Mouse (Mus musculus) heart, embryonic 10.5 days (tissue): Measurements from ENCODE around the gene Rbfox1. TPM values are rescaled to one million over a fixed set of nuclear protein-coding genes. Genes with fewer than 3 reads are reported as not detected.

Experiments
- DNase-seq: peaks from one replicate; pipeline ENCODE4 v3.0.0-alpha.2; 2017; ENCODE audit warnings: low spot score
- H3K27ac ChIP-seq: fragments of 300-500 bp; sonication (generic); 2 replicates; pipeline ENCODE4 v1.5.1; 2016; ENCODE audit warnings: mild to moderate bottlenecking
- H3K27me3 ChIP-seq: fragments of 300-500 bp; sonication (generic); 2 replicates; pipeline ENCODE4 v1.6.1; 2016; ENCODE audit warnings: mild to moderate bottlenecking; ENCODE audit not compliant: poor library complexity, insufficient read depth, severe bottlenecking
- H3K36me3 ChIP-seq: fragments of 300-500 bp; sonication (generic); 2 replicates; pipeline ENCODE4 v1.6.1; 2016; ENCODE audit warnings: mild to moderate bottlenecking, moderate library complexity
- H3K4me1 ChIP-seq: fragments of 300-500 bp; sonication (generic); 2 replicates; pipeline ENCODE4 v1.6.1; 2016; ENCODE audit warnings: mild to moderate bottlenecking
- H3K4me3 ChIP-seq: fragments of 300-500 bp; sonication (generic); 2 replicates; pipeline ENCODE4 v1.5.1; 2016; ENCODE audit warnings: mild to moderate bottlenecking, moderate library complexity
- H3K9me3 ChIP-seq: fragments of 300-500 bp; sonication (generic); 2 replicates; pipeline ENCODE4 v1.6.1; 2016; ENCODE audit warnings: mild to moderate bottlenecking, moderate library complexity
- WGBS: fragments of 180-500 bp; shearing (Covaris S2); methylation state at CpG from one replicate; pipeline ENCODE4 v1.1.7; 2016; 5-methylcytosine and 5-hydroxymethylcytosine counted together
- polyA plus RNA-seq: library from polyadenylated mRNA; unstranded; fragments of >200 nt; fragmentation: Nextera tagmentation; extraction: Ambion mirVana; gene quantifications from 2 replicates; pipeline ENCODE4 v1.2.1, GENCODE M21; 2016

Rbfox1 gene
- polyA plus RNA-seq, 1 experiment from 2014 or later = 2.8 TPM

DNA sequence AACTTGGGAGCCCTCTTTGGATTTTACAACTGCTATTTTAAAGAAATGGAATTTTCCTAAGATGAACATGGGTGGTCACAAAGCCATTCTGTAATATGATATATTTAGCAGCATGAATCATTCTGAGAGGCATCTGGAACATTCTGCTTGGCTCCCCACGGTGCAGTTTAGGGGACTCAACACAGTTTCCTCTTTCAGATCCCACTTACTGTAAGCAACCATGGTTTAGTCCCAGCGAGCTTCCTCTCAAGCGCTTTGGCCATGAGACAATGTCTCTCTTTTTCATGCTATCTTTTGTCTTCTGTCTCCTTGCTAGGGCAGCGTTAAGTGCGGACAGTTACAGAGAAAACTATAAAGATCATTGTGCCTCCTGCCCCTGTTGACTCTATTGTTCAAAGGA lies 1394.4 kb downstream of the Rbfox1 start:
- no peaks in the 10 kb centered on the region for H3K4me1 ChIP-seq
- no peaks in the 10 kb centered on the region for H3K27me3 ChIP-seq
- no peak overlapping the region for H3K4me3 ChIP-seq
- no peaks in the 10 kb centered on the region for H3K9me3 ChIP-seq
- WGBS = 68% methylated on average over 5 of the region's 5 CpGs
- H3K36me3 ChIP-seq = no peaks in the 10 kb centered on the region
- no peak overlapping the region for H3K27ac ChIP-seq
- DNase-seq = no peak

- Histone ChIP-seq H3K4me1 (no peaks in the 10 kb centered on the region), H3K27me3 (no peaks in the 10 kb centered on the region), H3K36me3 (no peaks in the 10 kb centered on the region), H3K9me3 (no peaks in the 10 kb centered on the region), H3K4me3 (no peak overlapping the region), H3K27ac (no peak overlapping the region)
- no peak for DNase-seq
- 86% methylated on average over 7 of the region's 7 CpGs for WGBS
Measured at GRCm38 (mm10) chr16:7282257-7282656, 1397.1 kb downstream of the Rbfox1 start.

DNA sequence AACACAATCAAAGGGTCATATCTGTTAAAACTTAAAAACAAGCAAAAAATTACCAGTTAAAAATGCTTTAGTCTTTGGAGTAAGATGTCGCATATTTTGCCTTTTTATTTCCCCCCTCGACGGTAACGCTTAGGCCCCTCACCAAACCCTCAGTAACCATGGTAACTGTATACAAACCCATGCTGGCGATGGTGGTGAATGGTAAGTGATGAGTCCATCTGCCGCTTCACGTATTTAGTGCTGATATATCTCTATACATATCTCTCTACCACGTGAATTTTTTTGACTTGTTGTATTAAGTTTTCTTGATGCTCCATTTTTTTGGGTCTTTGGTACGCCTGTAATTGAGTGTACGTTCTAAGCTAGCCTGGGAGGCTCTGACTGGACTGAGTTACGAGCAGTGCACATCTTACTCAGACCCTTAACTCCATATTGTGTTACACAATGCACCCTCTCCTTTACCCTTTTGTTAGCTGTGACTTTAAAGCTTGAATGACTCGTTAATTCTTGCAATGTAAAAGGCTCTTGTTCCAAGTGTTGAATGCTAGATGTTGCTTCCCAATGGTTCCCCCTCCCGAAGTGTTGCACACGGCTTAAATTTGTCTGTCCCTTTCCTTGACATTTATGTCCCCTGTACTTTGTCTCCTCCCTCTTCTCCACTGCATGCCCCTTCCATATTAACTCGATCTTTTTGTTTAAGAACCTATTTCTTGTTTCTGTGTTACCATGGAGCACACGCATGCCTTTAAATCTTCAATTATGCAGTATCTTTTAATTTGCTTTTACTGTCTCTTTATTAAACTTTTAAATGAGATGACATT lies 1408.0 kb downstream of the Rbfox1 start:
- 82% methylated on average over 16 of the region's 16 CpGs for WGBS
- Histone ChIP-seq H3K4me3 (no peak overlapping the region), H3K4me1 (no peaks in the 10 kb centered on the region), H3K36me3 (no peaks in the 10 kb centered on the region), H3K9me3 (no peaks in the 10 kb centered on the region), H3K27ac (no peak overlapping the region), H3K27me3 (no peaks in the 10 kb centered on the region)
- DNase-seq = no peak

GRCm38 (mm10) chr16:7302416-7302815 lies 1417.3 kb downstream of the Rbfox1 start:
- Histone ChIP-seq H3K9me3 (no peaks in the 10 kb centered on the region), H3K4me1 (no peaks in the 10 kb centered on the region), H3K36me3 (no peaks in the 10 kb centered on the region), H3K4me3 (no peak overlapping the region), H3K27ac (no peak overlapping the region), H3K27me3 (no peaks in the 10 kb centered on the region)
- WGBS = 68% methylated on average over 3 of the region's 3 CpGs
- no peak for DNase-seq

DNA sequence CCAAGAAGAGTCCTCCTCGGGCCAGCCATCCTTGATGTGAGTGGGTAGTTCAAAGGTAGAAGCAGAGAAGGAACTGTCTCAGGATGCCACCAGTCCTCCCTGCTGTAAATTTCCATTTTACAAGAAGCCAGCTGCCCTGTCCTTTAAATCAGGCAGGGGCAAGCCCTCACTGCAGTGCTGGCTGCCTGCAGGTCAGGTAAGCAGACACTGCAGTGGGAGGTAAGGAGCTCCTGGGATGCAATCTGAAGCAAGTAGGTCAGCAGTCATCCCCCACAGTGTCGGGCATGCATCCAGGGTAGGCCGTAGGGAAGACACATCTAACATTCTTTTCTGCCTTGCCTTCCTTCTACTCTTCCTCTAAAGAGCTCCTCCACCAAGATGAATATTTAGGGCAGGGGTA lies 1444.0 kb downstream of the Rbfox1 start:
- H3K4me3 ChIP-seq = no peak overlapping the region
- no peaks in the 10 kb centered on the region for H3K9me3 ChIP-seq
- DNase-seq = no peak
- H3K27ac ChIP-seq = no peak overlapping the region
- H3K36me3 ChIP-seq = no peaks in the 10 kb centered on the region
- 66% methylated on average over 3 of the region's 3 CpGs for WGBS
- H3K4me1 ChIP-seq = no peaks in the 10 kb centered on the region
- H3K27me3 ChIP-seq = no peaks in the 10 kb centered on the region

- no peaks in the 10 kb centered on the region for H3K36me3 ChIP-seq
- H3K4me1 ChIP-seq = no peaks in the 10 kb centered on the region
- H3K27me3 ChIP-seq = no peaks in the 10 kb centered on the region
- no peak for DNase-seq
- H3K4me3 ChIP-seq = no peak overlapping the region
- H3K27ac ChIP-seq = no peak overlapping the region
- no peaks in the 10 kb centered on the region for H3K9me3 ChIP-seq
- 38% methylated on average over 4 of the region's 4 CpGs for WGBS
Measured at GRCm38 (mm10) chr16:7341186-7341585, 1456.0 kb downstream of the Rbfox1 start.

- Histone ChIP-seq H3K4me1 (no peaks in the 10 kb centered on the region), H3K36me3 (no peaks in the 10 kb centered on the region), H3K9me3 (no peaks in the 10 kb centered on the region), H3K4me3 (no peak overlapping the region), H3K27ac (no peak overlapping the region), H3K27me3 (no peaks in the 10 kb centered on the region)
- WGBS = 56% methylated on average over 3 of the region's 3 CpGs
- no peak for DNase-seq
Measured at GRCm38 (mm10) chr16:7345298-7345697, 1460.1 kb downstream of the Rbfox1 start.

DNA sequence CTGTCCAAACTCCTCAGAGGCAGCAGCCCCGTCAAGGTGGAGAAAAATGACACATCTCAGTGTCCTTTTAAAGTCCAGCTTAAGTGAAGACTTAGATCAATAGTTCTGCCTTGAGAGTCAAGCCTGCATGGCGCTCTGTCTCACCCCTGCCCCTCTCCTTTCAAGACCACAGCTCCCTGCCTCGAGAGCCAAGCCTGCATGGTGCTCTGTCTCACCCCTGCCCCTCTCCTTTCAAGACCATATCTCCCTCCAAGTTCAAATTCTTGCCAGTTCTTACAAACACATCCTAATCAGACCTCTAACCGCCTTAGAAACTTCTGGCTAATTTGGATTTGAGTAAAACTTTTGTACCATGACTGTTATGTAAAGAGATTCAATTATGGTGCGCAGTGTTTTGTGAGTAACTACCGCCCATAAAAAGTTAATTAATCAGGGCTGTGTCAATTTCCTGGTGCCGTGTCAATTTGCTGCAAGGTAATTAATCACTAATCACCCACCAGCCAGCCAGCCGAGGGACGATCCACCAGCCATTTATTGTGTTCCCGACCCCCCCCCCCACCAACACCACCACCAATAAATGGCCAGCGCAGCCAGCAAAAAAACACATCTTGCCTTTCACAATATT lies 1461.0 kb downstream of the Rbfox1 start:
- DNase-seq = no peak
- Histone ChIP-seq H3K27me3 (no peaks in the 10 kb centered on the region), H3K27ac (no peak overlapping the region), H3K4me1 (no peaks in the 10 kb centered on the region), H3K9me3 (no peaks in the 10 kb centered on the region), H3K36me3 (no peaks in the 10 kb centered on the region), H3K4me3 (no peak overlapping the region)
- WGBS = 81% methylated on average over 11 of the region's 11 CpGs

- 72% methylated on average over 7 of the region's 7 CpGs for WGBS
- Histone ChIP-seq H3K9me3 (no peaks in the 10 kb centered on the region), H3K27ac (no peak overlapping the region), H3K36me3 (no peaks in the 10 kb centered on the region), H3K27me3 (no peaks in the 10 kb centered on the region), H3K4me1 (0 out of 2 replicates have a peak, but pooled peaks cover under 1% of the 10 kb centered on the region), H3K4me3 (no peak overlapping the region)
- no peak for DNase-seq
Measured at GRCm38 (mm10) chr16:7347522-7348165, 1462.5 kb downstream of the Rbfox1 start.

DNA sequence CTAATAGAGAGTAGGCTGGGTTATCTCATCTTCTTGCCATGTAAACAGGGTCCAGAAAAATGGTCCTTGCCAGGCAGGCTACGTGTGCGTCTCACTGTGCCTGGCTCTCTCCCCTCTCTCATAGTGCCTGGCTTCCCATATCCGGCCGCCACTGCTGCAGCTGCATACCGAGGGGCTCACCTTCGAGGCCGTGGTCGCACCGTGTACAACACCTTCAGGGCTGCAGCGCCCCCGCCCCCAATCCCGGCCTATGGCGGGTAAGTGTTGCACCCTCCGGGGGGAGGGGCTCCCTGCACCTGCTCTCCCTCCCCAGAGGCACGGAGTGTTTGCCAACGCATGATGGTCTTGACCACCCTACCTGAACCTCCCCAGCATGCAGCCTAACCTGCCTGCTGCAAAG lies 1467.7 kb downstream of the Rbfox1 start:
- H3K27ac ChIP-seq = no peak overlapping the region
- no peaks in the 10 kb centered on the region for H3K36me3 ChIP-seq
- no peak overlapping the region for H3K4me3 ChIP-seq
- H3K9me3 ChIP-seq = no peaks in the 10 kb centered on the region
- 59% methylated on average over 16 of the region's 16 CpGs for WGBS
- no peak for DNase-seq
- H3K27me3 ChIP-seq = no peaks in the 10 kb centered on the region
- H3K4me1 ChIP-seq = 0 out of 2 replicates have a peak, but pooled peaks cover 4% of the 10 kb centered on the region

GRCm38 (mm10) chr16:7354116-7354515 lies 1469.0 kb downstream of the Rbfox1 start:
- Histone ChIP-seq H3K27me3 (no peaks in the 10 kb centered on the region), H3K4me1 (0 out of 2 replicates have a peak, but pooled peaks cover 4% of the 10 kb centered on the region), H3K4me3 (no peak overlapping the region), H3K9me3 (no peaks in the 10 kb centered on the region), H3K27ac (no peak overlapping the region), H3K36me3 (no peaks in the 10 kb centered on the region)
- WGBS = 79% methylated on average over 4 of the region's 4 CpGs
- DNase-seq = no peak

DNA sequence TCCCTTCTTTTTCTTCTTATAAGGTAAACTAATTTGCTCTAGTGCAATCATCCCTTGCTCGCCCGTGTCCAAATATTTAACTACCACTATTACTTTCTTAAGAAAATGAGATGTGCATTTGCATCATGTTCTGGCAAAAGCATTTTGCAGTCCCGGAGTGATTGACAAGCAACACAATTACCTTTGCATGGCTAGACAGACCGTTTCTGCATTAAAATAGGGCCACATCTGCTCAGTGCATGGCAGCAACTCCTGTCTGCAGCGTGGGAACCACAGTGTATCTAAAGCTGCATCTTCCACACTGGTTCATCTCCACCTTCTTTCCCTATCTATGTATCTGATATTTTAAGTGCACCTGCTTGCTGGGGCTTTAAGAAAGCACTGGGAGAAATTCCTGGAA lies 1473.9 kb downstream of the Rbfox1 start:
- Histone ChIP-seq H3K4me1 (no peaks in the 10 kb centered on the region), H3K9me3 (no peaks in the 10 kb centered on the region), H3K4me3 (no peak overlapping the region), H3K27ac (no peak overlapping the region), H3K27me3 (no peaks in the 10 kb centered on the region), H3K36me3 (no peaks in the 10 kb centered on the region)
- DNase-seq = no peak
- WGBS = 79% methylated on average over 5 of the region's 5 CpGs

GRCm38 (mm10) chr16:7360706-7361105 lies 1475.6 kb downstream of the Rbfox1 start:
- H3K36me3 ChIP-seq = no peaks in the 10 kb centered on the region
- no peaks in the 10 kb centered on the region for H3K9me3 ChIP-seq
- 89% methylated on average over 1 of the region's 1 CpGs for WGBS
- no peak overlapping the region for H3K27ac ChIP-seq
- H3K27me3 ChIP-seq = no peaks in the 10 kb centered on the region
- H3K4me3 ChIP-seq = no peak overlapping the region
- no peak for DNase-seq
- no peaks in the 10 kb centered on the region for H3K4me1 ChIP-seq
